Mouse (Mus musculus) cerebellum, adult 2 months (tissue): ENCODE measurements around the gene Dync1h1. TPM values are rescaled to one million over a fixed set of nuclear protein-coding genes. Genes with fewer than 3 reads are reported as not detected.

Experiments
- DNase-seq, 2 experiments: peaks; one replicate each; pipeline ENCODE4 v3.0.0; 2021
- H3K27ac ChIP-seq: fragments of 200-500 bp; 2 replicates; pipeline ENCODE4 v1.5.1; 2012; ENCODE audit warnings: low read length, control low read depth, inconsistent platforms; ENCODE audit not compliant: insufficient read depth
- H3K27me3 ChIP-seq: fragments of 200-500 bp; 2 replicates; pipeline ENCODE4 v1.6.1; 2012; ENCODE audit warnings: inconsistent platforms, mild to moderate bottlenecking, low read length, moderate library complexity; ENCODE audit not compliant: control insufficient read depth, insufficient read depth
- H3K4me1 ChIP-seq: fragments of 200-500 bp; 2 replicates; pipeline ENCODE4 v1.6.1; 2011; ENCODE audit warnings: low read length; ENCODE audit not compliant: control insufficient read depth, insufficient read depth
- H3K4me3 ChIP-seq: fragments of 200-500 bp; replicated peaks from 2 replicates; pipeline ENCODE3; 2011; ENCODE audit warnings: mild to moderate bottlenecking, low read depth, low read length, control low read depth; ENCODE audit not compliant: insufficient read depth
- CTCF ChIP-seq: fragments of 200-500 bp; IDR thresholded peaks from 2 replicates; pipeline ENCODE4 v1.5.1; 2011; ENCODE audit warnings: low read depth, mild to moderate bottlenecking, control low read depth, low read length, moderate library complexity, borderline replicate concordance; ENCODE audit not compliant: insufficient read depth
- POLR2A ChIP-seq: fragments of 200-500 bp; IDR thresholded peaks from 2 replicates; pipeline ENCODE4 v1.6.1; 2011; ENCODE audit warnings: low read length, control low read depth, borderline replicate concordance; ENCODE audit not compliant: insufficient read depth
- WGBS: fragments of 180-500 bp; shearing (Covaris S2); methylation state at CpG from one replicate; pipeline ENCODE4 v1.1.7; 2018; 5-methylcytosine and 5-hydroxymethylcytosine counted together
- polyA plus RNA-seq: library from polyadenylated mRNA; depleted of rRNA; stranded (reverse); fragments of >200 nt; gene quantifications from 2 replicates; pipeline ENCODE4 v1.2.3, GENCODE M21; 2012

Dync1h1 gene
- polyA plus RNA-seq, 1 experiment: 400 TPM

- TF ChIP-seq CTCF: peak; percentile 57
- 0 out of 2 replicates have a peak, but pooled peaks have one; percentile 18 for TF ChIP-seq POLR2A
- 0 out of 2 replicates have a peak overlapping the region, but pooled peaks have one; percentile 26 for H3K27ac ChIP-seq
Measured at GRCm38 (mm10) chr12:110608460-110609152, 7.4 kb downstream of the Dync1h1 start.

GRCm38 (mm10) chr12:110609153-110609497 lies 7.9 kb downstream of the Dync1h1 start:
- 0 out of 2 replicates have a peak overlapping the region, but pooled peaks have one; percentile 34 for H3K27ac ChIP-seq
- 34% methylated on average over 9 of the region's 9 CpGs for WGBS
- DNase-seq: no peak

More at GRCm38 (mm10) chr12:110608460-110609152, 7.4 kb downstream of the Dync1h1 start:
- Histone ChIP-seq H3K4me1 (peaks cover 18% of the 10 kb centered on the region), H3K27me3 (no peaks in the 10 kb centered on the region), H3K4me3 (peak overlapping the region; percentile 7)
- 39% methylated on average over 11 of the region's 11 CpGs for WGBS
- DNase-seq: peak; percentile 73 to 83

GRCm38 (mm10) chr12:110610713-110611112 lies 9.5 kb downstream of the Dync1h1 start:
- Histone ChIP-seq H3K27me3 (no peaks in the 10 kb centered on the region), H3K4me3 (no peak overlapping the region), H3K4me1 (peaks cover 9% of the 10 kb centered on the region), H3K27ac (no peak overlapping the region)
- DNase-seq: no peak
- WGBS: 92% methylated on average over 2 of the region's 2 CpGs
- TF ChIP-seq POLR2A: no peak
- TF ChIP-seq CTCF: no peak

More at GRCm38 (mm10) chr12:110609153-110609497, 7.9 kb downstream of the Dync1h1 start:
- H3K4me3 ChIP-seq: peak overlapping the region; percentile 7
- peaks cover 14% of the 10 kb centered on the region for H3K4me1 ChIP-seq
- H3K27me3 ChIP-seq: no peaks in the 10 kb centered on the region
- no peak for TF ChIP-seq CTCF
- no peak for TF ChIP-seq POLR2A

GRCm38 (mm10) chr12:110630056-110630455 lies 28.8 kb downstream of the Dync1h1 start:
- Histone ChIP-seq H3K27me3 (no peaks in the 10 kb centered on the region), H3K4me1 (no peaks in the 10 kb centered on the region), H3K4me3 (no peak overlapping the region), H3K27ac (no peak overlapping the region)
- DNase-seq: no peak
- TF ChIP-seq POLR2A (no peak), CTCF (no peak)
- 92% methylated on average over 11 of the region's 11 CpGs for WGBS

DNA sequence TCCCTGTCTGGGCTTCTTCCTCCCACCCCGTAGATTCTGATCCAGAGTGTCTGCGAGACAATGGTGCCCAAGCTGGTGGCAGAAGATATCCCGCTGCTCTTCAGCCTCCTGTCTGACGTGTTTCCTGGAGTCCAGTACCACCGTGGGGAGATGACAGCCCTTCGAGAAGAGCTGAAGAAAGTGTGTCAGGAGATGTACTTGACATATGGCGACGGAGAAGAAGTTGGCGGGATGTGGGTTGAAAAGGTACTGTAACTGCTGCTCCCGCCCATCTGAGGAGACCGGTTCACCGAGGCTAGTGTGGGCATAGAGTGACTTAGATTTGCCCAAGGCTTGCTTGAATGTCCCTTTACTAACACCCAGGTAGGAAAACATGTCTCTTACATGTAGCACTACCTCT lies 35.0 kb downstream of the Dync1h1 start:
- Histone ChIP-seq H3K4me1 (no peaks in the 10 kb centered on the region), H3K27ac (no peak overlapping the region), H3K4me3 (no peak overlapping the region), H3K27me3 (no peaks in the 10 kb centered on the region)
- 91% methylated on average over 12 of the region's 12 CpGs for WGBS
- no peak for DNase-seq
- TF ChIP-seq CTCF (no peak), POLR2A (no peak)

DNA sequence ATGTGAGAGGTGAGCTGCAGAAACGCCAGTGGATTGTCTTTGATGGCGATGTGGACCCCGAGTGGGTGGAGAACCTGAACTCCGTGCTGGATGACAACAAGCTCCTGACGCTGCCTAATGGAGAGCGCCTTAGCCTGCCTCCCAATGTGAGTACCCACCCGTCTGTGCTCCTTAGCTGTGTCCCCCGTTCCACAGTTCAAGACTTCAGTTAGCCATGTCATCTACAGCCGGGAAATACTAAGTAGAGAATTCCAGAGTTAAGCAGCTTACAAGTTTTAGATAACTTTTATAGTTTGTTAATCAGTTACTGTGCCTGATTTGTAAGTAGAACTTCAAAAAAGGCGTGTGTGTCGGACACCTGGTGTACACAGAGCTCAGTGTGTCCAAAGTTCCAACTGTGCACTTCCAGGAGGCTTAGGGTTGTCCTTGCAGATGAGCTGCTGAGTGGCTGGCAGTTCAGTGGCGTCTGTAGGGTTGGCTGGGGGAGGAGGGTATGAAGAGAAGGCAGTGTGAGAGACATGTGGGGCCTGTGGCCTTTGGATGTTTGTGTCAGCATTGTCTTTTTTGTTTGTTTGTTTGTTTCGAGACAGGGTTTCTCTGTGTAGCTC lies 36.4 kb downstream of the Dync1h1 start:
- no peaks in the 10 kb centered on the region for H3K4me1 ChIP-seq
- no peak overlapping the region for H3K4me3 ChIP-seq
- no peak for DNase-seq
- no peak overlapping the region for H3K27ac ChIP-seq
- TF ChIP-seq CTCF (no peak), POLR2A (no peak)
- no peaks in the 10 kb centered on the region for H3K27me3 ChIP-seq
- 92% methylated on average over 13 of the region's 13 CpGs for WGBS

DNA sequence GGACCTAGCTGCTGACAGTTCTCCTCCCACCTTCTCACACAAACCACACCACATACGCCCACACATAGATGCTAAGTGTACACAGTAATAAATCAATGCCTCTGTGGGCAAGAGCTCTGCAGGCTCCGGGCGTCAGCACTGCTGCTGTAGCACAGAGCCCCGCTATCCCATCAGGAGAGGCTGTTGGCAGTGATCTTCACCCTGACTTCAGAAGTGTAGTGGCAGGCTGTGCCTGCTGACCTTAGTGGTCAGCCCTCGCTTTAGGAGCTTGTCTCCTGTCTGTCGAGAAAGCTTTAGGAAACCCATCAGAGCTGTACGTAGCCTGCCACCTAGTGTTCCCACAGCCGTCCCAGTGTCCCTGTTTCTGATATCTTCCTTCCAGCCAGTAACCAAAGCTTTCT lies 49.0 kb downstream of the Dync1h1 start:
- no peak for DNase-seq
- Histone ChIP-seq H3K4me3 (no peak overlapping the region), H3K27ac (no peak overlapping the region), H3K4me1 (no peaks in the 10 kb centered on the region), H3K27me3 (no peaks in the 10 kb centered on the region)
- TF ChIP-seq POLR2A (no peak), CTCF (no peak)
- WGBS: 79% methylated on average over 8 of the region's 8 CpGs

DNA sequence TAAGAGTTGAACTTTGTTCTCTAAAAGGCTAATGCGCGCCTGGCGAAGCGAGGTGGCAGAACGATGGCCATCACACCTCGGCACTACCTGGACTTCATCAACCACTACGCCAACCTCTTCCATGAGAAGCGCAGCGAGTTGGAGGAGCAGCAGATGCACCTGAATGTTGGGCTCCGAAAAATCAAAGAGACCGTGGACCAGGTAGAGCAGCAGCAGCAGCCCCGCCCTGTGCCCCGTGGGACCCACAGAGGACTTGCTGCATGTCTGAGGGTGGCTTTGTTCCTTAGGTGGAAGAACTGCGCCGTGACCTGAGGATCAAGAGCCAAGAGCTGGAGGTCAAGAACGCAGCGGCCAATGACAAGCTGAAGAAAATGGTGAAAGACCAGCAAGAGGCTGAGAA lies 50.2 kb downstream of the Dync1h1 start:
- WGBS: 96% methylated on average over 17 of the region's 17 CpGs
- Histone ChIP-seq H3K4me3 (no peak overlapping the region), H3K27me3 (no peaks in the 10 kb centered on the region), H3K4me1 (no peaks in the 10 kb centered on the region), H3K27ac (no peak overlapping the region)
- no peak for DNase-seq
- TF ChIP-seq POLR2A: no peak
- TF ChIP-seq CTCF: no peak
